Mouse (Mus musculus) ovary, adult 2 months (tissue): ENCODE measurements around the gene Olfr958. TPM values are rescaled to one million over a fixed set of nuclear protein-coding genes. Genes with fewer than 3 reads are reported as not detected.

ENCODE experiments used
- polyA plus RNA-seq: library from polyadenylated mRNA; depleted of rRNA; stranded (reverse); fragments of >200 nt; gene quantifications from 2 replicates; pipeline ENCODE4 v1.2.3, GENCODE M21; 2012; rRNA removed

Olfr958 gene
- not detected in 2 replicates for polyA plus RNA-seq

GRCm38 (mm10) chr9:39553946-39554345 lies at the start of gene Olfr958:
Gene Olfr958 (minus strand): TSS chr9:39554054.

GRCm38 (mm10) chr9:39575469-39575868 lies 21.6 kb upstream of the Olfr958 start, which contains the start of gene Olfr959:
Gene Olfr959 (minus strand): TSS chr9:39575569.

GRCm38 (mm10) chr9:39515531-39515930 lies 38.3 kb downstream of the Olfr958 start, which contains the start of gene Olfr957:
Gene Olfr957 (minus strand): TSS chr9:39515809.

Other genes starting within 250 kb of the Olfr958 start
- not detected in 2 replicates for gene Olfr948, start 228.0 kb downstream of the Olfr958 start, polyA plus RNA-seq
- gene Olfr951, start 166.6 kb downstream of the Olfr958 start, polyA plus RNA-seq: not detected in 2 replicates
- not detected in 2 replicates for gene Olfr952, start 126.9 kb downstream of the Olfr958 start, polyA plus RNA-seq
- gene Olfr954, start 97.4 kb downstream of the Olfr958 start, polyA plus RNA-seq: not detected in 2 replicates
- not detected in 2 replicates for gene Olfr955, start 82.1 kb downstream of the Olfr958 start, polyA plus RNA-seq
- gene Olfr44, start 60.1 kb downstream of the Olfr958 start, polyA plus RNA-seq: not detected in 2 replicates
- not detected in 2 replicates for gene Olfr957, start 38.2 kb downstream of the Olfr958 start, polyA plus RNA-seq
- not detected in 2 replicates for gene Olfr959, start 21.5 kb upstream of the Olfr958 start, polyA plus RNA-seq
- gene AW551984, start 50.3 kb upstream of the Olfr958 start, polyA plus RNA-seq: 2.6 and 7.9 TPM in 2 replicates
- gene Olfr148, start 56.6 kb upstream of the Olfr958 start, polyA plus RNA-seq: not detected in 2 replicates
- gene Olfr960, start 67.3 kb upstream of the Olfr958 start, polyA plus RNA-seq: not detected in 2 replicates
- gene Olfr961, start 91.0 kb upstream of the Olfr958 start, polyA plus RNA-seq: not detected in 2 replicates
- gene Olfr963, start 113.2 kb upstream of the Olfr958 start, polyA plus RNA-seq: not detected in 2 replicates
- not detected in 2 replicates for gene Olfr149, start 153.1 kb upstream of the Olfr958 start, polyA plus RNA-seq
- gene Olfr965, start 157.3 kb upstream of the Olfr958 start, polyA plus RNA-seq: not detected in 2 replicates
- not detected in 2 replicates for gene Olfr150, start 176.9 kb upstream of the Olfr958 start, polyA plus RNA-seq
- gene Olfr967, start 192.2 kb upstream of the Olfr958 start, polyA plus RNA-seq: not detected in 2 replicates
- not detected in 2 replicates for gene Olfr968, start 229.2 kb upstream of the Olfr958 start, polyA plus RNA-seq
- not detected in 2 replicates for gene Olfr969, start 236.9 kb upstream of the Olfr958 start, polyA plus RNA-seq